Mouse (Mus musculus) midbrain, postnatal 0 days (tissue): Measurements from ENCODE around the gene Prickle1. TPM values are rescaled to one million over a fixed set of nuclear protein-coding genes. Genes with fewer than 3 reads are reported as not detected.

Source experiments
- ATAC-seq: fragments of 200-750 bp; cut with Nextera tagmentation; 2 replicates; pipeline ENCODE4 v1.8.0; 2017; ENCODE audit warnings: moderate number of reproducible peaks, mild to moderate bottlenecking, moderate TSS enrichment, moderate library complexity; ENCODE audit not compliant: low FRiP score
- DNase-seq: peaks from one replicate; pipeline ENCODE4 v3.0.0-alpha.2; 2015; ENCODE audit warnings: low spot score
- H3K27ac ChIP-seq: fragments of 300-500 bp; sonication (generic); 2 replicates; pipeline ENCODE4 v1.5.1; 2014; ENCODE audit warnings: low read depth, mild to moderate bottlenecking, low read length, mixed read lengths
- H3K27me3 ChIP-seq: fragments of 300-500 bp; sonication (generic); 2 replicates; pipeline ENCODE4 v1.6.1; 2014; ENCODE audit warnings: low read length, control low read depth, mixed read lengths; ENCODE audit not compliant: insufficient read depth
- H3K36me3 ChIP-seq: fragments of 300-500 bp; sonication (generic); 2 replicates; pipeline ENCODE4 v1.6.1; 2014; ENCODE audit warnings: low read length, control low read depth, mixed read lengths; ENCODE audit not compliant: insufficient read depth
- H3K4me1 ChIP-seq: fragments of 300-500 bp; sonication (generic); 2 replicates; pipeline ENCODE4 v1.6.1; 2014; ENCODE audit warnings: mild to moderate bottlenecking, control low read depth, antibody characterized with exemption, low read length, mixed read lengths; ENCODE audit not compliant: insufficient read depth
- H3K4me2 ChIP-seq: fragments of 300-500 bp; sonication (generic); 2 replicates; pipeline ENCODE4 v1.6.1; 2014; ENCODE audit warnings: low read depth, mild to moderate bottlenecking, low read length, mixed read lengths; ENCODE audit not compliant: poor library complexity, severe bottlenecking
- H3K4me3 ChIP-seq: fragments of 300-500 bp; sonication (generic); 2 replicates; pipeline ENCODE4 v1.5.1; 2014; ENCODE audit warnings: low read depth, mild to moderate bottlenecking, low read length, moderate library complexity
- H3K9ac ChIP-seq: fragments of 300-500 bp; sonication (generic); replicated peaks from 2 replicates; pipeline ENCODE4 v1.6.1; 2014; ENCODE audit warnings: mild to moderate bottlenecking, low read length, moderate library complexity, mixed read lengths; ENCODE audit not compliant: poor library complexity, severe bottlenecking
- H3K9me3 ChIP-seq: fragments of 300-500 bp; sonication (generic); 2 replicates; pipeline ENCODE4 v1.6.1; 2016; ENCODE audit warnings: low read length, control low read depth
- CTCF ChIP-seq: IDR thresholded peaks from 2 replicates; pipeline ENCODE4 v1.5.1; 2016; ENCODE audit warnings: antibody characterized with exemption, mild to moderate bottlenecking
- WGBS: fragments of 180-500 bp; shearing (Covaris S2); extraction: QIAGEN DNeasy Blood & Tissue Kit; methylation state at CpG from one replicate; pipeline ENCODE4 v1.1.7; 2014; 5-methylcytosine and 5-hydroxymethylcytosine counted together
- polyA plus RNA-seq: library from polyadenylated mRNA; unstranded; fragments of >200 nt; fragmentation: Nextera tagmentation; extraction: Ambion mirVana; gene quantifications from 2 replicates; pipeline ENCODE4 v1.2.1, GENCODE M21; 2015
- total RNA-seq: library from RNA; depleted of rRNA; stranded (reverse); fragments of >200 nt; gene quantifications from 2 replicates; pipeline ENCODE4 v1.2.3, GENCODE M21; 2014

Gene Prickle1
- total and polyA plus RNA-seq, 2 experiments from 2014 or later: 13.7 to 16.3 TPM

DNA sequence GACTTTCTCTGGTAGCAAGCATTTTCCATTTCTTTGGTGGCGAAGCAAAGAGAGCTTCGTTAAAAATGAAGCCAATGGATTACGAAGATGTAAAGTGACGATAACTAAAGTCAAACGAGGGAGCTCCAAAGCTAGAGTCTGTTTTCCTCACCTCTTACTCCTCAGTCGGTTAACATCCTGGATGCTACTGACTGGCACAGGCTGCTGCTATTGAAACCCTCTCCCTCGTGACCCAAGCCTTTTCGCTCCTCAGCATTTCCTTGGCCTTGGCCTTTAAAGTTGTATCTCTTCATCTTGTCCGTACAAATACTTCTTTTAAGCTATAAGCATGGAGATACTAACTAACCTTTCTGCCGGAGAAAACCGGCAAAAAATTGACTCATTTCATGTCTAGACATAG is 1.3 kb upstream of the Prickle1 start:
- no peaks in the 10 kb centered on the region for H3K9me3 ChIP-seq
- DNase-seq (no peak), ATAC-seq (no peak)
- peaks cover 9% of the 10 kb centered on the region; the same call in 1 of the 2 replicates for H3K4me1 ChIP-seq
- no peak overlapping the region for H3K4me3 ChIP-seq
- no peaks in the 10 kb centered on the region for H3K27me3 ChIP-seq
- no peak overlapping the region for H3K9ac ChIP-seq
- no peak overlapping the region for H3K27ac ChIP-seq
- H3K36me3 ChIP-seq: no peaks in the 10 kb centered on the region
- H3K4me2 ChIP-seq: no peak overlapping the region
- WGBS: 72% methylated on average over 11 of the region's 11 CpGs
- no peak for TF ChIP-seq CTCF

DNA sequence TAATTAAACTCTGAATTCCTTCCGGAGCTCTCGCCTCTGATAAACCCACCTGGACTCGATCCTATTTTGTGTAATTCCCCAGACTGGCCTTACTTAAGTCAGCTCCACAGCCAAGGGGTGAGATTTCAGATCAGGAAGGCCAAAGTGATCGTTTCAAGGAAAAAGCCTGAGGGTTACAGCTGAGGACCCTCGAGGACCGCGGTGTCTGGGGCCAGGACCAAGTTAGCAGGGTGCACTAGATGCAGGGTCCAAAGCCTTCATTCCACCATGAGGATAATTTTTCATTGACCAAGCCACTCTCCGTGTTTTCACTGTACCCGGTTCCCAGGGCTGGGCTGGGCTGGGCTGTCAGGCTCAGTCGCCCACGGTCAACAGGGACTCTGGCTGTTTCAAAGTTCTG is 594 bp upstream of the Prickle1 start:
- ATAC-seq (peak; percentile 52), DNase-seq (peak; percentile 61)
- Histone ChIP-seq H3K4me1 (peaks cover 9% of the 10 kb centered on the region; the same call in 1 of the 2 replicates), H3K4me3 (peak overlapping the region; percentile 55), H3K9ac (peak overlapping the region; percentile 90), H3K27me3 (no peaks in the 10 kb centered on the region), H3K4me2 (peak overlapping the region; percentile 88), H3K36me3 (no peaks in the 10 kb centered on the region), H3K9me3 (no peaks in the 10 kb centered on the region), H3K27ac (peak overlapping the region; percentile 71; the same call in 1 of the 2 replicates)
- under 1% methylated on average over 11 of the region's 11 CpGs for WGBS
- no peak for TF ChIP-seq CTCF

DNA sequence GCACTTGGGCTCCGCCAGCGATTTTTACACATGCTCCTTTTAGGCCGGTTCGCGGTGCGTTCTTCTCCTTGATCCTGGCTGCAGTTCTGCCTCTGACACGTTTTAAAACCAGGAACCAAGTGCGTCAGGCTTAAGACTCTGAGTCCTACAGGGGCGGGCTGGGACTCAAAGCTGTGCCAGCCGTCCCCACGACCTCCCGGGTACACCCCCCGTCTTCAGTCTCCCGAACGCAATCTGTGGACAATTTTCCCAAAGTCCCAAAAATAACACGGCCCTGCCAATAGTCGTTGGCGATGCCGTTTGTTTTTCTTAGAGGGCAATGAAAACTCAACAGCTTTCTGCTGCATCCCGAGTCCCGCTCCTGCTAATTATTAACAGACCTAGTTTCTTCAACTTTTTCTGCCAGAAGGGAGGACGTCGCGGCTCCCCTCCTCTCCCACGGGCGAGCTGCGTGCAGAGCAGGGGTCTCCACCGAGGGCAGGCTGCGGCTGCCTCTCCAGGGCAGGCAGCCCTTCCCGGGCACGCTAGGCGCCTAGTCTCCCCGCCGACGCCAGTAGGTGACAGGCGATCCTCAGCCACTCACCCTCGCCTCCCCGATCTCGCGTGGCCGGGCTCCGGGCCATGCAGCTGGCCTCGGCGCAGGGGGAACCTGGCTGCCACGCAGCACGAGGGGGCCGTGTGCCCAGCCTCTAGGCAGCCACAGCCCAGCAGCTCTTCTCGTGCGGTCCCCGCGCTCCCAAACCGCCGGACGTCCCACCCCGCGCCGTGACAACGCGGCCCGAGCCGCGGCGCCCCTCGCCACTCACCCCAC is 598 bp downstream of the Prickle1 start:
- peak overlapping the region; percentile 71 for H3K27ac ChIP-seq
- DNase-seq (peak; percentile 75), ATAC-seq (peak; percentile 82)
- peak; percentile 31; the same call in 1 of the 2 replicates for TF ChIP-seq CTCF
- H3K4me2 ChIP-seq: peak overlapping the region; percentile 88
- peak overlapping the region; percentile 55 for H3K4me3 ChIP-seq
- H3K27me3 ChIP-seq: no peaks in the 10 kb centered on the region
- under 1% methylated on average over 56 of the region's 64 CpGs for WGBS
- no peaks in the 10 kb centered on the region for H3K36me3 ChIP-seq
- peak overlapping the region; percentile 90 for H3K9ac ChIP-seq
- no peaks in the 10 kb centered on the region for H3K9me3 ChIP-seq
- H3K4me1 ChIP-seq: peaks cover 9% of the 10 kb centered on the region; the same call in 1 of the 2 replicates

DNA sequence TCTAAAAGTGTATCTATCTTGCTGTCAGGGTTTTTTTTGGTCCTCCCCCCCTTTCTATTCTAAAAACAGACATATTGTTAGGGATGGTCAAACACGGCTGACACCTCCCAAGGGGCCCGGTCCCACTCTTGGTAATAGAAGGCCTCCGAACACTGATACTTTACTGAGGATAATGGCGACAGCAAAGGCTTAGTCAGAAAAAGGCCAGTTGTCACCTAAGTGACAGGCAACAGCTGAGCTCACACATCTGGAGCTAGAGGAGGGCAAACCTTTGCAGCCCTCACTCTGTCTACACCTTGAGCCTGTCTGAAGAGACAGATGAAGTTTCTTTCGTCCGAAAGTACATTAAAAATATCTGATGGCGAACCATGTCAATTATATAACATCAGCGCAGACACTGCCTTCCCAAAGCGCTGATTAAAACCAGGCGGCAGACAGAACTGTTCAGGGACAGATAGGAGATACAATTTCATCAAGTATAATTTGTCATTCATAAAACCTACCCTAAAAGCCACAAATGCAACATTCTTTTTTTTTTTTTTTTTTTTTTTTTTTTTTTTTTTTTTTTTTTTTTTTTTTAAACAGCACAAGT is 1.3 kb downstream of the Prickle1 start:
- H3K9me3 ChIP-seq: no peaks in the 10 kb centered on the region
- H3K36me3 ChIP-seq: no peaks in the 10 kb centered on the region
- H3K27me3 ChIP-seq: no peaks in the 10 kb centered on the region
- no peak overlapping the region for H3K27ac ChIP-seq
- peaks cover 9% of the 10 kb centered on the region; the same call in 1 of the 2 replicates for H3K4me1 ChIP-seq
- TF ChIP-seq CTCF: no peak
- H3K4me2 ChIP-seq: peak overlapping the region; percentile 88
- H3K4me3 ChIP-seq: peak overlapping the region; percentile 55
- H3K9ac ChIP-seq: peak overlapping the region; percentile 6; the same call in 1 of the 2 replicates
- ATAC-seq: no peak
- WGBS: 27% methylated on average over 10 of the region's 10 CpGs
- peak; percentile 11 for DNase-seq

DNA sequence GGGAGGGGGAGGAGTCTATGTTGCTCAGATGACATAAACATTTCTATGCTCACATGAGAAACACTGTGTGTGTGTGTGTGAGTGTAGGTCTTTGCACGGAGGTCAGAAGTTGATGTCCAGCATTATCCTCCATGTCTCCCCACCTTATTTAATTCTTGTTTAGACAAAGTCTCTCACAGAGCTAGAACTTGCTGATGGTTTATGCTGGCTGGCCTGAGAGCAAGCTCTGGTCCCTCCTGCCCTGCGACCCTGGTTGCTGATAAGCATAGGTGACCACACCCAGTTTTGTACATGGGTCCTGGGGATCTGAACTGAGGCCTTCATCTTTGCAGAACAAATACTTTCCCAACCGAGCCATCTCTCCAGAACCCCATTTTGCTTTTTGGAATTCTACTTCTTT is 3.1 kb downstream of the Prickle1 start:
- TF ChIP-seq CTCF: no peak
- Histone ChIP-seq H3K4me2 (0 out of 2 replicates have a peak overlapping the region, but pooled peaks have one; percentile 9), H3K4me3 (no peak overlapping the region), H3K27ac (no peak overlapping the region), H3K36me3 (no peaks in the 10 kb centered on the region), H3K4me1 (peaks cover 9% of the 10 kb centered on the region; the same call in 1 of the 2 replicates), H3K27me3 (no peaks in the 10 kb centered on the region), H3K9ac (no peak overlapping the region), H3K9me3 (no peaks in the 10 kb centered on the region)
- DNase-seq (no peak), ATAC-seq (no peak)
- 84% methylated on average over 3 of the region's 3 CpGs for WGBS
